Mouse (Mus musculus) mouse embryonic stem cell (cell line): ENCODE data around the gene Zhx3.

Experiments
- in situ Hi-C, 2 experiments: fragments of 300-500 bp; cut with MboI; formaldehyde crosslinking; loops; 1 replicate in 1 of 2; 3 replicates in 1 of 2; pipeline ENCODE4 v1.14.3; 2019 to 2020; ENCODE audit warnings: low sequenced_read_pairs in 2 of 2, low pct_unique_long_range_greater_than_20kb in 1 of 2, mixed read lengths in 1 of 2; ENCODE audit not compliant: unreplicated experiment in 1 of 2

The Zhx3 gene

DNA sequence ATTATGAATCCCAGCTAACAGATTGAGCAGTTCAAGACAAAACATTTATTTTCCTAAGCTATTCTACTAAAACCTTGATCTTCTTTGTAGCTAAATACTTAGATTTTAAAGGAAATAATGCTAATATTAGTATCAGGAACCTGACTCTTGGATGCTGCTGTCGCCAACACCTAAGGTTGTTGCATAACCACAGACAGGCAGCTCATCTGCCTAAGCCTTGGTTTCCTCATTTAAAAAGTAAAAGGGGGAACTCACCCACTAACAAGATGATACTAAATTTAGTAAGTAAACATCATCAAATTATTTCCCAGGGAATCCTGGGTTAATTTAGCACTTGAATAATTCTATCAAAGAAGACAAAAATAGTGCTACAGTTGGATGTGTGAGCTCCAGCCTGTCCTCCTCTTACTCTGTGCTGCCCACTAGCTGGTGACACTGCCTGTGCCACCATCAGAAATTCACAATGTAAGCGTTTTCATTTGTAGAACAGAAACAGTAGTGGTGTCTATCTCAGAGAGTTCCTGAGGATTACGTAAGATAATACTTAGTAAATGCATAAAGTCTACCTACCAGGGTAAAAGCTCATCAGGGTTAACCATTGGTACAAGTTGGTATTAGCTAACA is 23.1 kb downstream of the Zhx3 start:
- in situ Hi-C loops, result no loop called here

DNA sequence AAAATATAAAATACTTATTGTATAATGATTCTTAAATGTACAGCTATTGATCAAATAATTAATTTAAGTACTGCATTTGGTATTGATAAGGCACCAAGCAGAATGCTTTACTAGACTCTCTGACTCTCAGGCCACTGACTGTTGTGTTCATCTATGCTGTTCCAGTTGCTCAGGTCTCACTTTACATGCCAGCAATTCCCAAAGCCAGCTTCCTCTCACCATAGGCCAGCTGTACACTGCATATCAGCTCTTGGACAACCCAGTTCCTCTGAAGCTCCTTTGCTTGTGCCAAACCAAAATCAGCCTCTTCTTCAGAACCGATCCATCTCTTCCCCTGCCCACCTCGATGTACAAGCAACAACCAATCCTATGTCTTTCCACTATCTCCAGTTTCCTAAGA is 24.6 kb downstream of the Zhx3 start:
- in situ Hi-C loops, result no loop called here

- in situ Hi-C loops, result no loop called here
Observed at GRCm38 (mm10) chr2:160847664-160848063, 25.1 kb downstream of the Zhx3 start.

- in situ Hi-C loops, result no loop called here
Observed at GRCm38 (mm10) chr2:160840838-160841237, 32.0 kb downstream of the Zhx3 start.

DNA sequence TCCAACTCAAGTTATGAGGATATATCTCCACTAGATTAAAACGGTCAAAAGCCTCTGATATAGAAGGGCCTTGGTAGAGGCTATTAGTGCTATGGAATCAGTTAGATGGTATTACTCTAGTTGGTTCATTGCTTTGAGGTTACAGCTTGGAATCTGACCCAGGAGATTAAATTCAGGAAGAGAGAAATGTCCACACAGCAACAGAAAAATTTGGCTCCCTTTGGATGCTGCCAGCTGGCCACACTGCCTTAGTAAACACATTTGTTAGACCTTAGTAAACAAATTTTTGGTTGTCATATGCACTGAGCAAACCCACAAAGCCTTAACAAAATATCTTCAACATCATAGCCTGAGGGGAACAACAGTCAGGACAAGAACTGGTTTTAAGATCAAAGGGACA is 62.0 kb downstream of the Zhx3 start:
- in situ Hi-C loops, result no loop called here

DNA sequence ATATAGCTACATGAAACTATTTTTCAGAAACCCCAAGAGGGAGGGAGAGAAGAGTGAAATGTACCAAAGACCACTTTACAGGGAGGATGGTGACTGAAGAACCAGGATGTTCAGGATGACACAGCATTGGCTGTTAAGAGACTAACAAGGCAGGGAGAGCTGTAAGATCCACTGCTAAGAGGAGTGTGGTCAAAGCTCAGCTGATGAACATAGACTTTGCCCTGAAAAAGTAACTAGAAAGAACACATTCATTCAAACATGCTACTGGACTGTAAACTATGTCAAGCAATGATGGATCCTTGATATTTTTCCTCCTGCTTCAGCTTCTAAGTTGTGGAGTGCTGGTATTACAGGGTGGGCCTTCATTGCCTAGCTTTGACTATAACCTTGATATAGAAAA is 62.4 kb downstream of the Zhx3 start:
- in situ Hi-C loops, result no loop called here

- in situ Hi-C loops, result no loop called here
Observed at GRCm38 (mm10) chr2:160806091-160806521, 66.7 kb downstream of the Zhx3 start.

DNA sequence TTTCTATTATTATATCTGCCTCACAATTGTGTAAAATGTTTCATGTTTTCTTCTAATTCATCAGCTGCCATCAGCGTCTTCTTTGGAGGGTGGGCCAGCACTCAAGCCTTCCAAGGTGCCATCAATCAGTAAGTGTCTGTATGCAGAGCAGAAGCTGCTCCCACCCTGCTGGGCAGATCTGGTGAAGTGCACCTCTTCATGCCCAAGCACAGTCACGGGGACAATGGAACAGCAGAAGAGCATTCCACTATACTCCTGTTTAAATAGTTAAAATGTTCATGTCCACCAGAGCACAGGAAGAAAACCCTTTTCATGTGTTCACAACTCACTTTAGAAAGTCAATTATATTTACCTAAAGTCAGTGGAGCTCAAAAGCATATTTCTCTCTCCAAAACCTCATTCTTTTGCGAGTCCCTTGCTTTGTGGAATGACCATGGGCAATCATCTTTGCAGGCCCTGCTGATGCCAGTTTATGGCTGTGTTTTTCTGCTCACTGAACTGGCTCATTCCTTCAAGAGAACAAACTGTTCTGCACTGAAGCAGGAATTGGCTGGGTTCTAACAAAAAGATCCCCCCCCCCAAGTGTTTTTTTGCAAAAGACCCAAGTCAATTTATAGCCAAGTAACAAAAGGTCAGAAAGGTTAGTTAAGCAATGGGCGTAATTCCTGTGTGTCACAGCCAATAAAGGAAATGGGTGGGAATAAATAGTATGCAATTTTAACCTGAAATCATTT is 67.8 kb downstream of the Zhx3 start:
- in situ Hi-C loops, result no loop called here

GRCm38 (mm10) chr2:160802326-160802725 is 70.5 kb downstream of the Zhx3 start:
- in situ Hi-C loops, result no loop called here

- in situ Hi-C loops, result no loop called here
Observed at GRCm38 (mm10) chr2:160800967-160801366, 71.8 kb downstream of the Zhx3 start.

DNA sequence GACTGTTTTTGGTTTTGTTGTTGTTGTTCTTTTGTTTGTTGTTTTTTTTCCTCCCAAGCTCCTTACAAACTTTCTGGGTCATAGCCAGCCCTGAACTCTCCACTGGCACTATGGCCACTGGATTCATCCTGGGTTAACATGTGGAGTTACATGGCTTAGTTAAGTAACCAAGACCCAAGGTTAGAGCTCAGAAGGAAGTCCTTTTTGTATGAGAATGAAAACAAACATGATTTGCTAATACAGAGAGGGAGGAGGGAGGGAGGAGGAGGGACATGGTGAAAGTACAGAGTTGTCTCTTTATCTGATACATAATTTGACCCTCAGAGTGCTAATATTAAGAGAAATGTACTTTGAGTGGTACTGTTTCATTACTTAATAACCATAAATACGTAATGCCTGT is 74.6 kb downstream of the Zhx3 start:
- in situ Hi-C loops, result no loop called here

DNA sequence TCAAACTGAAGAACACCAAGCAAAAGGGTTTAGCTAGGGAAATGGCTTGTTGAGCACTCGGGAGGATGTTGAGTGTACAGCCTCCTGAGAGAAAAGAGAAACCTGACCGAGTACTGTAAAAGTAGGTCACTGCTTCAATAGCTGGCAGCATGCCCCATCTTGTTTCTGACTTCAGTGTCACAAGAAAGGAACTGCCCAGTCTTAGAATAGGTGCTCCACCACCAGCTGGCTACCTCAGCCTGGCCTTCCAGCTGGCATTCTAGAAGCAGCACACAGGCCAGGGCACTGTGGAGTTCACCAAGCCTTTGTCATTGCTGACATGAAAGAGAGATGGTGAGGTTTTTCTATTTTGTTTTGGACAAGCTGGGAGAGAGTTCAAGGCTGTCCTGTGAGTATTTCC is 75.8 kb downstream of the Zhx3 start:
- in situ Hi-C loops, result no loop called here

DNA sequence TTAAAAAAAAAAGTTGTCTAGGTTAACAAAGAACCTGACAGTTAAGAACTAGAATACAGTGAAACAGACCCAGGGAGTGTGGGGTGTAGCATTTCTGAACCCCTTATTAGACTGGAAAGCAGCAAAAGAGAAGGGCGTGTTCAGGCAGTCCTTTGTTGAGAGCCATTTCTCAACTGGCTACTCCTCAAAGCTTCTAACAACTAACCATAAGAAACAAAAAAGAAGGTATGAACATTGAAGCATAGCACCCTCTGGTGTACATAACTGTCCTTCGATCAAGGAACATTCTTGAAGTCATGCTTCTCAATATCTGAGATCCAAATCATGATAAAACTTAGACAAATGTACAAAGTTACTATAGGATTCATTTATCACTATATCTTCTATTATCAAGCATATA is 79.7 kb downstream of the Zhx3 start:
- in situ Hi-C loops, result no loop called here

- in situ Hi-C loops, result no loop called here
Observed at GRCm38 (mm10) chr2:160789741-160790140, 83.1 kb downstream of the Zhx3 start.

GRCm38 (mm10) chr2:160789046-160789445 is 83.8 kb downstream of the Zhx3 start:
- in situ Hi-C loops, result no loop called here

DNA sequence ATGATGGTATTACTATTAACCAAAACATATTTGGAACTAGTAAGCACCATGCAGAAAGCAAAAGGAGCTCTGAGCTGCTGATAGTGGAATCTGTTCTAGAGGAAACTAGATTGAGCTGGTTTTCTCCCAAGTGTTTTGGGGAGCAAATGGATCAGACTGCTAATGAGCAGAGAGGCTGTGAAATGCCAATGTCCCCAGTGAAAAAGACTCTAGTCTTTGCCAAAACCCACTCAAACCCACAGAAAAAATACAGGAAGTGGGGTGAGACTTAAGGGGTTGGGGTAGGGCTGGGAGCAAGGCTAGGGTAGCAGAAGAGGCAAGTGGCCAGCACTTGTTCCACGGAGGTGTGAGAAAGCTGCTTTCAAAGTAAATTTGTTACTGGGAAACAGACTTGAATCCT is 86.5 kb downstream of the Zhx3 start:
- in situ Hi-C loops, result no loop called here

DNA sequence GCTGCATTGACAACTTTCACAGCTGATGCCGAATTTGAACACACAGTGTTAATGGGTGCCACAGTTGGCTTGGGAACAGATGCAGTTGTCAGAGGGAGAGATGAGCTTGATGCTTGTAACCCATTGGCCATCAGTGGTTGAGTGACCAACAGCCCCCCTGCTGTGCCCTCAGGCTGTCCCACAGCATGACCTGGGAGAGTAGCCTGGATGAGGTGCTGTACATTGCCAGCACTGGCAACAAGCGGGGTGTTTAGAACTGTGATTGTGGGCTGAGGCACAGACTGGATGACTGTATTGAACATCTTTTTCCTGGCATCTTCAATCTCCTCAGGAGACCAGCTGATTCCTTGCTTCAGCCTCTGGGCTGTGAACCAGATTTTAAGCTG is 92.0 kb downstream of the Zhx3 start:
- in situ Hi-C loops, result no loop called here

DNA sequence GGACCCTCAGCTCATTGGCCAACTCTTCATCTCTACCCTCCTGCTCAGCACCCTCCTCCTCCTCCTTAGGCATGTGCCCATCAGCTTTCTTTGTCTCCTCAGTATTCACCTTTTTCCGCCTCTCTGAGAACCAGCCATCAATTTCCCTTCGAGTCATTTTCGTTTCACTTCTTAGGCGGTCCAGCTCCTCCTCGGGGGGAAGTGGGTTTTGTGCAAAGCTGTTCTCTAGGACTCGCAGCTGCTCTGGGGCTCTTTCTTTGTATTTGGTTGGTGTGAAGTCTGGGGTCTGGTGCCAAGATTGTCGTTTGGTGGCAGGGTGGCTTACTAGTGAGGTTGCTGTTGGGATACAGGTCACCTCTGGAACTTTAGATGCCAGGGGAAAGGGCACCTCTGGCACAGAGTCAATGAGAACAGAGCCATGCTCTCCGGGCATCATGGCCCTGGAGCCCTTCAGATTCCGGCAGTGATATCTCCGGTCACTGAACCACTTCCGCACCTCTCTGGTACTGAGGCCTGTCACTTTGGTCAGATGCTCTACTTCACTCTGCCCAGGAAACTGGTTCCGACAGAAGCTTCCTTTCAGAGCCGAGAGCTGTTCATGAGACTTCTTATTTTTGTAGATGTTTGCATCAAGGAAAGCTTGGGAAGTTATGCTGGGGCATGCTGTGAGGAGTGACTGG is 92.5 kb downstream of the Zhx3 start:
- in situ Hi-C loops, result no loop called here

GRCm38 (mm10) chr2:160778034-160778433 is 94.8 kb downstream of the Zhx3 start:
- in situ Hi-C loops, result no loop called here
